Mouse (Mus musculus) testis, postnatal 14 days (tissue): ENCODE measurements around the gene Nr2f1.

Source experiments
- DNase-seq: peaks from one replicate; pipeline ENCODE4 v3.0.0; 2021; ENCODE audit warnings: low spot score

The Nr2f1 gene

GRCm38 (mm10) chr13:78198871-78199641, 501 bp downstream of the Nr2f1 start:
- DNase-seq: no peak

- DNase-seq: no peak
These were observed 1.1 kb downstream of the Nr2f1 start for GRCm38 (mm10) chr13:78198391-78198870.

GRCm38 (mm10) chr13:78197819-78198390, 1.7 kb downstream of the Nr2f1 start:
- DNase-seq: no peak

GRCm38 (mm10) chr13:78197286-78197818, 2.2 kb downstream of the Nr2f1 start:
- DNase-seq: no peak

- DNase-seq: no peak
These were observed 3.2 kb downstream of the Nr2f1 start for GRCm38 (mm10) chr13:78196236-78196796.

GRCm38 (mm10) chr13:78195601-78196115, 3.9 kb downstream of the Nr2f1 start:
- no peak for DNase-seq

GRCm38 (mm10) chr13:78194850-78195600, 4.5 kb downstream of the Nr2f1 start:
- no peak for DNase-seq

GRCm38 (mm10) chr13:78194135-78194849, 5.3 kb downstream of the Nr2f1 start:
- DNase-seq: no peak

GRCm38 (mm10) chr13:78193211-78193610, 6.3 kb downstream of the Nr2f1 start:
- DNase-seq: no peak

GRCm38 (mm10) chr13:78189586-78189985, 10.0 kb downstream of the Nr2f1 start:
- no peak for DNase-seq

- DNase-seq: no peak
These were observed 11.7 kb downstream of the Nr2f1 start for GRCm38 (mm10) chr13:78187833-78188232.

- no peak for DNase-seq
These were observed 13.1 kb downstream of the Nr2f1 start for GRCm38 (mm10) chr13:78186340-78186946.

GRCm38 (mm10) chr13:78184786-78185466, 14.6 kb downstream of the Nr2f1 start:
- no peak for DNase-seq

GRCm38 (mm10) chr13:78183986-78184385, 15.6 kb downstream of the Nr2f1 start:
- no peak for DNase-seq

- no peak for DNase-seq
These were observed 16.6 kb downstream of the Nr2f1 start for GRCm38 (mm10) chr13:78183004-78183403.

- DNase-seq: no peak
These were observed 17.5 kb downstream of the Nr2f1 start for GRCm38 (mm10) chr13:78181930-78182558.

- DNase-seq: no peak
These were observed 18.3 kb downstream of the Nr2f1 start for GRCm38 (mm10) chr13:78181071-78181929.

- no peak for DNase-seq
These were observed 19.3 kb downstream of the Nr2f1 start for GRCm38 (mm10) chr13:78180261-78180660.
